Mouse (Mus musculus): ENCODE measurements around the gene Maco1. TPM values are rescaled to one million over a fixed set of nuclear protein-coding genes. Genes with fewer than 3 reads are reported as not detected.

The Maco1 gene
- polyA plus RNA-seq, 1 experiment, result 12.0 TPM

GRCm38 (mm10) chr4:134767426-134768225 lies 85.5 kb downstream of the Maco1 start, which contains the start of gene Ldlrap1:
TSS of gene Ldlrap1 (minus strand) at chr4:134768024.
- peaks cover 39% of the 10 kb centered on the region for H3K4me1 ChIP-seq (replicated peaks; ENCODE audit: control insufficient read depth, insufficient read depth, low read length)
- peak; percentile 75 for DNase-seq
- H3K36me3 ChIP-seq (ENCODE audit: control insufficient read depth, insufficient read depth, low read length), result no peaks in the 10 kb centered on the region
- H3K4me3 ChIP-seq (ENCODE audit: control insufficient read depth, insufficient read depth, low read length), result peak within 1 kb of the TSS; percentile 61
- TF ChIP-seq POLR2A (IDR thresholded peaks at IDR 0.05; ENCODE audit: control insufficient read depth, extremely low read depth, insufficient read depth, low read length, poor library complexity) (0 out of 2 replicates have a peak, but pooled peaks have one; percentile 36), CTCF (IDR thresholded peaks at IDR 0.05; ENCODE audit: borderline replicate concordance, control insufficient read depth, extremely low read depth, insufficient read depth, low read length, poor library complexity) (0 out of 2 replicates have a peak, but pooled peaks have one; percentile 30)
- no peaks in the 10 kb centered on the region; the same call in 1 of the 2 replicates for H3K27me3 ChIP-seq (ENCODE audit: control insufficient read depth, insufficient read depth, low read length)
- H3K27ac ChIP-seq (ENCODE audit: control insufficient read depth, insufficient read depth, low read length), result no peak within 1 kb of the TSS
- under 1% methylated on average over 79 of the region's 80 CpGs for WGBS

GRCm38 (mm10) chr4:134766904-134767425 lies 86.2 kb downstream of the Maco1 start:
- Histone ChIP-seq H3K4me3 (ENCODE audit: control insufficient read depth, insufficient read depth, low read length) (peak overlapping the region; percentile 61), H3K4me1 (replicated peaks; ENCODE audit: control insufficient read depth, insufficient read depth, low read length) (peaks cover 41% of the 10 kb centered on the region), H3K27ac (ENCODE audit: control insufficient read depth, insufficient read depth, low read length) (no peak overlapping the region), H3K27me3 (ENCODE audit: control insufficient read depth, insufficient read depth, low read length) (no peaks in the 10 kb centered on the region; the same call in 1 of the 2 replicates), H3K36me3 (ENCODE audit: control insufficient read depth, insufficient read depth, low read length) (no peaks in the 10 kb centered on the region)
- 4% methylated on average over 23 of the region's 23 CpGs for WGBS
- peak; percentile 23 for DNase-seq
- TF ChIP-seq CTCF (IDR thresholded peaks at IDR 0.05; ENCODE audit: borderline replicate concordance, control insufficient read depth, extremely low read depth, insufficient read depth, low read length, poor library complexity), result no peak
- no peak for TF ChIP-seq POLR2A (IDR thresholded peaks at IDR 0.05; ENCODE audit: control insufficient read depth, extremely low read depth, insufficient read depth, low read length, poor library complexity)

- TF ChIP-seq CTCF (IDR thresholded peaks at IDR 0.05; ENCODE audit: borderline replicate concordance, control insufficient read depth, extremely low read depth, insufficient read depth, low read length, poor library complexity) (no peak), POLR2A (IDR thresholded peaks at IDR 0.05; ENCODE audit: control insufficient read depth, extremely low read depth, insufficient read depth, low read length, poor library complexity) (no peak)
- no peak overlapping the region for H3K4me3 ChIP-seq (ENCODE audit: control insufficient read depth, insufficient read depth, low read length)
- no peaks in the 10 kb centered on the region for H3K36me3 ChIP-seq (ENCODE audit: control insufficient read depth, insufficient read depth, low read length)
- H3K27ac ChIP-seq (ENCODE audit: control insufficient read depth, insufficient read depth, low read length), result no peak overlapping the region
- peaks cover 41% of the 10 kb centered on the region for H3K4me1 ChIP-seq (replicated peaks; ENCODE audit: control insufficient read depth, insufficient read depth, low read length)
- H3K27me3 ChIP-seq (ENCODE audit: control insufficient read depth, insufficient read depth, low read length), result no peaks in the 10 kb centered on the region; the same call in 1 of the 2 replicates
- no peak for DNase-seq
- WGBS, result 66% methylated on average over 6 of the region's 6 CpGs
These were observed 86.9 kb downstream of the Maco1 start for GRCm38 (mm10) chr4:134766277-134766676.

- TF ChIP-seq POLR2A (IDR thresholded peaks at IDR 0.05; ENCODE audit: control insufficient read depth, extremely low read depth, insufficient read depth, low read length, poor library complexity), result no peak
- no peak for TF ChIP-seq CTCF (IDR thresholded peaks at IDR 0.05; ENCODE audit: borderline replicate concordance, control insufficient read depth, extremely low read depth, insufficient read depth, low read length, poor library complexity)
- no peak for DNase-seq
- no peak overlapping the region for H3K4me3 ChIP-seq (ENCODE audit: control insufficient read depth, insufficient read depth, low read length)
- WGBS, result 34% methylated on average over 3 of the region's 3 CpGs
- H3K36me3 ChIP-seq (ENCODE audit: control insufficient read depth, insufficient read depth, low read length), result no peaks in the 10 kb centered on the region
- peaks cover 56% of the 10 kb centered on the region for H3K4me1 ChIP-seq (replicated peaks; ENCODE audit: control insufficient read depth, insufficient read depth, low read length)
- H3K27ac ChIP-seq (ENCODE audit: control insufficient read depth, insufficient read depth, low read length), result no peak overlapping the region
- no peaks in the 10 kb centered on the region; the same call in 1 of the 2 replicates for H3K27me3 ChIP-seq (ENCODE audit: control insufficient read depth, insufficient read depth, low read length)
These were observed 88.8 kb downstream of the Maco1 start for GRCm38 (mm10) chr4:134764333-134764732.

- Histone ChIP-seq H3K4me1 (replicated peaks; ENCODE audit: control insufficient read depth, insufficient read depth, low read length) (peaks cover 59% of the 10 kb centered on the region), H3K4me3 (ENCODE audit: control insufficient read depth, insufficient read depth, low read length) (no peak overlapping the region), H3K36me3 (ENCODE audit: control insufficient read depth, insufficient read depth, low read length) (no peaks in the 10 kb centered on the region), H3K27me3 (ENCODE audit: control insufficient read depth, insufficient read depth, low read length) (no peaks in the 10 kb centered on the region; the same call in 1 of the 2 replicates), H3K27ac (ENCODE audit: control insufficient read depth, insufficient read depth, low read length) (no peak overlapping the region)
- WGBS, result 25% methylated on average over 6 of the region's 6 CpGs
- TF ChIP-seq POLR2A (IDR thresholded peaks at IDR 0.05; ENCODE audit: control insufficient read depth, extremely low read depth, insufficient read depth, low read length, poor library complexity) (no peak), CTCF (IDR thresholded peaks at IDR 0.05; ENCODE audit: borderline replicate concordance, control insufficient read depth, extremely low read depth, insufficient read depth, low read length, poor library complexity) (no peak)
- DNase-seq, result no peak
These were observed 90.8 kb downstream of the Maco1 start for GRCm38 (mm10) chr4:134762360-134762759.

- Histone ChIP-seq H3K36me3 (ENCODE audit: control insufficient read depth, insufficient read depth, low read length) (no peaks in the 10 kb centered on the region), H3K27ac (ENCODE audit: control insufficient read depth, insufficient read depth, low read length) (no peak overlapping the region), H3K27me3 (ENCODE audit: control insufficient read depth, insufficient read depth, low read length) (no peaks in the 10 kb centered on the region), H3K4me1 (replicated peaks; ENCODE audit: control insufficient read depth, insufficient read depth, low read length) (peaks cover 63% of the 10 kb centered on the region), H3K4me3 (ENCODE audit: control insufficient read depth, insufficient read depth, low read length) (no peak overlapping the region)
- DNase-seq, result no peak
- no peak for TF ChIP-seq POLR2A (IDR thresholded peaks at IDR 0.05; ENCODE audit: control insufficient read depth, extremely low read depth, insufficient read depth, low read length, poor library complexity)
- TF ChIP-seq CTCF (IDR thresholded peaks at IDR 0.05; ENCODE audit: borderline replicate concordance, control insufficient read depth, extremely low read depth, insufficient read depth, low read length, poor library complexity), result no peak
- WGBS, result 84% methylated on average over 9 of the region's 9 CpGs
These were observed 92.3 kb downstream of the Maco1 start for GRCm38 (mm10) chr4:134760793-134761201.
